Mouse (Mus musculus) gastrocnemius, adult 2 months (tissue): ENCODE results near the gene AI854703. TPM values are rescaled to one million over a fixed set of nuclear protein-coding genes. Genes with fewer than 3 reads are reported as not detected.
A peak's percentile ranks its signal among the peaks of the same experiment; 100 is the strongest.

Source experiments
- DNase-seq: peaks from one replicate; pipeline ENCODE4 v3.0.0; 2022
- H3K27ac ChIP-seq: fragments of 200-600 bp; 2 replicates; pipeline ENCODE4 v1.8.1; 2022; ENCODE audit warnings: mild to moderate bottlenecking
- H3K4me3 ChIP-seq: fragments of 200-600 bp; 2 replicates; pipeline ENCODE4 v1.8.1; 2022; ENCODE audit warnings: mild to moderate bottlenecking, moderate library complexity
- CTCF ChIP-seq: fragments of 200-600 bp; IDR thresholded peaks from 2 replicates; pipeline ENCODE4 v1.8.1; 2022; ENCODE audit warnings: antibody characterized with exemption, mild to moderate bottlenecking, moderate library complexity
- intact Hi-C: fragments of 180-260 bp; cut with DNase I; formaldehyde crosslinking; loops from one replicate; pipeline ENCODE4 v1.15.1; 2025
- total RNA-seq, 2 experiments: library from RNA; stranded (reverse); gene quantifications; 2 replicates each; pipeline ENCODE4 v1.2.3; 2021

The AI854703 gene
- total RNA-seq, 2 experiments from 2014 or later = 0.38 to 0.50 TPM

DNA sequence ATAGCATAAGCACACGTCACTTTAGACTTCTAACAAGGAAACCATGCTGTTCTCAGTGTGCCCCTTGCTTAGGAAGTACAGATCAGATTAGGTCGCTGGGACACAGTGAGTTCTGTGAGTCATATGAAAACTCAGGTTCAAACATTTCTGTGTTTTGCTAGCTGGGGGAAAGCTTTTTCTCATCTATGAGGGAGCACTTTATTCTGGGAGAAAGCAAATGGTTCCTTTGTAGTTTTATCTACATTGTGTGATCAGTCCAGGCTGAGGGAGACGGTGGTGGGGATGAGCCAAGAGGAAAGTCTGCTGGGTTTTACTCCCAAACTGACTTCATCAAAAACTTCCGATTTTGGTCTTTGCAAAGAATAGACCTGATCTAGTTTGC lies 19.7 kb downstream of the AI854703 start:
- intact Hi-C loops = no loop called here

DNA sequence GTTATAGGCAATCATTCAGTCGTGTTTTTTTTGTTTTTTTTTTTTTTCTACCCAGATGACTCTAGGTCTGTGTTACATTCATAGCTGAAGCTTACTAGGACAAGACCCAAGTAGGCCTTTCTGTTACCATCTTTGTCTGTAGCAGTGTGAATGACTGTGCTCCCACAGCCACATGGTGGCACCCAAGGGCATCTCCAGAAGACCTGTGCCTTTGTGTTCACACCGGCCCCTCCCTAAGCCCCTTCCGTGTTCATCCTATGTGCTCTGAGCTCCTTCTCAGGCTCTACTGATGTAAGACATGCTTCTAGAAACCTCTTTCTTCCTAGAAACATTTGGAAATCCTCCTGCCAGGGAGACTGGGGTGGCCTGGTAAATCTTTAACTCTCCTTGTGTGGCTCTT lies 20.4 kb downstream of the AI854703 start, which contains the start of gene Gimap8:
Gene Gimap8, plus strand, starts transcription at position 240 of the 400 bp plus-strand sequence.
- DNase-seq = peak; percentile 44
- intact Hi-C loops = no loop called here
- Histone ChIP-seq H3K27ac (peak within 1 kb of the TSS; percentile 75), H3K4me3 (peak within 1 kb of the TSS; percentile 65)
- peak; percentile 61 for TF ChIP-seq CTCF

More for the DNA sequence above, 19.7 kb downstream of the AI854703 start:
- DNase-seq = no peak
- Histone ChIP-seq H3K27ac (no peak overlapping the region), H3K4me3 (no peak overlapping the region)
- TF ChIP-seq CTCF = no peak

DNA sequence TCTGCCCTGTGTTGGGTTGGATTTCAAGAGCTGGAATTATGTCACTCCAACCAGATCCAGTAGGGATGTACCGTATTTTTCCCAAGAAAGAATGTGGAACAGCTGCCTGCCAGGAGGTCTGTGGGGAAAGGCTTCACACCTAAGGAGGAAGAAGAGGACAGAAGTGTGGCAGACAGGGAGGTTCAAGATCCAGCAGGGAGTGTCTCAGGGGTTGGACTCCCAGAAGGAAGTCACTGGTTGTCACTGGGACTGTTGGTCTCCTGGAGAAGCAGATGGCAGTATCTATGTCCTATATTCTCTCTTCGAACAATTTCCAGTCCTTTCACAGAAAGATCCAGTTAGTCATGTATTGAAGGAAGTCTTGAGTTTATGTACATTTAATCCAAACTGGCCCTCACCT lies 21.0 kb downstream of the AI854703 start:
- intact Hi-C loops = no loop called here
- no peak for TF ChIP-seq CTCF
- DNase-seq = no peak
- peak overlapping the region; percentile 65 for H3K4me3 ChIP-seq
- H3K27ac ChIP-seq = peak overlapping the region; percentile 75

DNA sequence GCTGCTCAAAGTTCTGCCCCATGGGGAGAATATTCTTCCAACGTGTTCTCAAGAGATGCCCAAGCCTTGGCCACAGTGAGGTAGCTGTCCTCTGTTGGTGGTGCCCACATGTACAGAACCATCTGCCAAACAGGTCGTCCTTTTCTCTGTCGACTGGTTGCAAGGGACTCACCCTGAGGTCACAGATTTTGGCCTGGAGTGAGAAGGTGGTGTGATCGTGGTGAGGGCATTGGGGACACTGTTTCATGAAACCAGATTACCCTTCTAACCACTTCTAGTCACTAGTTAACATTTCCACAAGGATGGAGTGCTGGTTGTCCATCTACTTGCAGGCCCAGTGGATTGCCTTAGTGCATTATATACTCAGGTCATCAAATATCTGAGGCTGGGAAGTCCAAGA lies 22.2 kb downstream of the AI854703 start:
- intact Hi-C loops = no loop called here
- H3K4me3 ChIP-seq = no peak overlapping the region
- no peak overlapping the region for H3K27ac ChIP-seq
- TF ChIP-seq CTCF = no peak
- no peak for DNase-seq

DNA sequence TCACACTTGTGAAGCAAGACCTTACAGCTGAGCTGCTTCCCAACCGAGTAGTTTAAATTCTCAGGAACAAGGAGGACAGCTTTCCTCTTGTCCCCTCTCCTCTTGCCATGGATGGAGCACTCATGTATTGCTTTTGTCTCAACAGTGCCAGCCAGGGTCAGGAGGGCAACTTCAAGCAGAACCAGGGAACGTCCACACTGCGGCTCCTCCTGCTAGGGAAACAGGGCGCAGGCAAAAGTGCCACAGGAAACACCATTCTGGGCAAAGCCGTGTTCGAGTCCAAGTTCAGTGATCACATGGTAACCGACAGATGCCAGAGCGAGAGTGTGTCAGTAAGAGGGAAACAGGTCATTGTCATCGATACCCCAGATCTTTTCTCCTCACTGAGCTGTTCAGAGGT lies 23.5 kb downstream of the AI854703 start:
- no peak overlapping the region for H3K4me3 ChIP-seq
- no peak overlapping the region for H3K27ac ChIP-seq
- intact Hi-C loops = no loop called here
- DNase-seq = no peak
- no peak for TF ChIP-seq CTCF

- Histone ChIP-seq H3K27ac (no peak overlapping the region), H3K4me3 (no peak overlapping the region)
- TF ChIP-seq CTCF = no peak
- DNase-seq = no peak
- intact Hi-C loops = no loop called here
These were observed 32.2 kb downstream of the AI854703 start for GRCm38 (mm10) chr6:48658721-48659120.

DNA sequence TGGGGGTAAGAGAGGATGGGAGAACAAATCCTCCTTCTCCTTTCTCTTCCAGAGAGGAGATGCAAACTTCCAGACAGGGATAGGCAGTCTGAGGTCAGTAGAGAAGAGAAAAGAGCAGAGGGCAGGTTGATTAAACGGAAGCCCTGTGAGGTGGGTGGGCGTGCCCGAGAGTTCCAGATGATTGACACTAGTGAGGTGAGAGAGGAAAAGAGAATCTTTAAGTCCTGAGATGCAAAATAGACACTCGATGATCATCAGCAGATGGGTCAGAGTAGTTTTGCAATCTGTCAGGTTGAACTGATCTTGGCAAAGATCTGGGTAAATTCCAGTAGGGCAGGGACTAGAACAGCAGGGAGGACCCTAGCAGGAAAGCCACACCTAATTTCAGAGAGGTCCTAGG lies 38.2 kb downstream of the AI854703 start:
- H3K27ac ChIP-seq = no peak overlapping the region
- no peak for TF ChIP-seq CTCF
- H3K4me3 ChIP-seq = no peak overlapping the region
- no peak for DNase-seq
- intact Hi-C loops = no loop called here

- no peak for DNase-seq
- no peak for TF ChIP-seq CTCF
- Histone ChIP-seq H3K4me3 (no peak overlapping the region), H3K27ac (no peak overlapping the region)
- intact Hi-C loops = no loop called here
These were observed 38.9 kb downstream of the AI854703 start for GRCm38 (mm10) chr6:48665471-48665870.

DNA sequence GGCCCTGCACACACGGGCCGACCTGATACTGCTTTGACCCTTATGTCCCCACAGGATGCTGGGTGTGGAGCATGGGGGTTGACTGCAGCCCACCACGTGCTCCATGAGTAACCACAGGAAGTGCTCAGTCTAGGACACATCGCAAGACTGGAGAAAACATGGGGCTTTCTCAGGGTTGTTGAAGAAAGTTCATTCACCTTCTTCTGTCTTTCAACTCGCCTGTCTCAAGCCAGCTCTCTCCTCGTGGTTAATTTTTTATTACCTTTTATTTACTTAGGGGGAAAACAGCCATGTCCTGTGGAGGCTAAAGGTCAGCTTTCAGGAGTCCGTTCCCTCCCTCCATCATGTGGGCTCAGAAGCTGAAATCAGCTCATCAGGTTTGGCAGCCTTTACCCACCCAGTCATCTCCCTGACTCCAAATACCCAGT lies 39.6 kb downstream of the AI854703 start:
- DNase-seq = no peak
- no peak overlapping the region for H3K4me3 ChIP-seq
- no peak overlapping the region for H3K27ac ChIP-seq
- TF ChIP-seq CTCF = no peak
- intact Hi-C loops = no loop called here

- TF ChIP-seq CTCF = no peak
- no peak overlapping the region for H3K27ac ChIP-seq
- no peak for DNase-seq
- intact Hi-C loops = no loop called here
- H3K4me3 ChIP-seq = no peak overlapping the region
These were observed 41.5 kb downstream of the AI854703 start for GRCm38 (mm10) chr6:48668022-48668421.

DNA sequence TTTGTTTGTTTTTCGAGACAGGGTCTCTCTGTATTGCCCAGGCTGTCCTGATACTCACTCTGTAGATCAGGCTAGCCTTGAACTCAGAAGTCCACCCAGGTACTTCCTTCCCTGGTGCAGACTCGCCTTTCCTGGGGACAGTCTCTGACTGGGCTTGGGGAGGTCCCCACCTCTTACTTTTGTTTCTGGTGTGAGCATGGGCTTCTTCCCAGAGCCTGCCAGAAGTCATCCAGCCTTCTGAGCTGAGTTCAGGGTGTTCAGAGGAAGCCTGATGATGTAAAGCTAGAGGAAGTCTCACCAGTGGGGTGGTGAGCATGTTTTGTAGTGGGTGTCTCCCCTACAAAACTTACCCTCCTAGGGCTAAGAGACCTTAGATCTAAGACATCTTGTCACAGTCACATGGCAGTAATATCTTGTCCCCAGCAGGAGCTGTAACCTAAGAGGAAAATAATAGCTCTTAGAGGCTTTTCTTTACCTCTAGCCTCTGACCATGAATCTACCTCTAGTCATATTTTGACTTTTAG lies 42.9 kb downstream of the AI854703 start:
- Histone ChIP-seq H3K4me3 (no peak overlapping the region), H3K27ac (no peak overlapping the region)
- no peak for TF ChIP-seq CTCF
- intact Hi-C loops = no loop called here
- no peak for DNase-seq

- intact Hi-C loops = no loop called here
- H3K27ac ChIP-seq = no peak overlapping the region
- no peak overlapping the region for H3K4me3 ChIP-seq
- DNase-seq = no peak
- TF ChIP-seq CTCF = no peak
These were observed 47.9 kb downstream of the AI854703 start for GRCm38 (mm10) chr6:48674291-48675058.

DNA sequence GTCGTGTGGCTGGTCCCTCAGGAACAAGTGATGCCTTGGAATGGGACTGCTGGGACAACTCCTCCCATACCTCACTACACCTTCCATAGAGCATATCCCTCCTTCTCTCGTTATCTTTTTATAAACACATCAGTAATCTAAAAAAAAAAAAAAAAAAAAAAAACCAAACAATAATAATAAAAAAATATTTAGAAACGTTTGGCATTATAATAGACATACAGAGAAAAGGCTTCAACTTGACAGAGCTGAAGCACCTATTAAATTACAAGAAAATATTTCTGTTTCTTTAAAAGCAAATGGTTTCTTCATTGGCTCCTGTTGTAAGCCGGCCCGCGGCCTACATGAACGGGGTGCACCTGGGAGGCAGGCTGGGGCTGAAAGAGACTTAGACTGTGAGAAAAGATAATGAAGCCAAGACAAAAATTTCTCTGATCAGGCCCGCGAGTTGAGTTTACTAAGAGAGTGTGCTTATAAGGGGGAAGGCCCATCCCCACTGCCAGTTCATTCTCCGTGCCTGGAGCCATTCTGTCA lies 48.9 kb downstream of the AI854703 start:
- no peak for DNase-seq
- TF ChIP-seq CTCF = no peak
- H3K4me3 ChIP-seq = peak overlapping the region; percentile 66
- intact Hi-C loops = no loop called here
- peak overlapping the region; percentile 75 for H3K27ac ChIP-seq
